Mouse (Mus musculus) hindbrain, embryonic 15.5 days (tissue): Measurements from ENCODE around the gene Rpn1. TPM values are rescaled to one million over a fixed set of nuclear protein-coding genes. Genes with fewer than 3 reads are reported as not detected.

ENCODE experiments used
- ATAC-seq: fragments of 200-750 bp; cut with Nextera tagmentation; 2 replicates; pipeline ENCODE4 v1.8.0; 2017; ENCODE audit warnings: low read depth, moderate number of reproducible peaks, moderate TSS enrichment; ENCODE audit not compliant: low FRiP score
- H3K27ac ChIP-seq: fragments of 300-500 bp; sonication (generic); replicated peaks from 2 replicates; pipeline ENCODE4 v1.5.1; 2015; ENCODE audit warnings: mild to moderate bottlenecking, inconsistent platforms
- H3K27me3 ChIP-seq: fragments of 300-500 bp; sonication (generic); 2 replicates; pipeline ENCODE4 v1.6.1; 2015; ENCODE audit warnings: control low read depth, inconsistent platforms
- H3K36me3 ChIP-seq: fragments of 300-500 bp; sonication (generic); 2 replicates; pipeline ENCODE4 v1.6.1; 2015; ENCODE audit warnings: control low read depth, inconsistent platforms
- H3K4me1 ChIP-seq: fragments of 300-500 bp; sonication (generic); replicated peaks from 2 replicates; pipeline ENCODE4 v1.6.1; 2015; ENCODE audit warnings: control low read depth, inconsistent platforms
- H3K4me2 ChIP-seq: fragments of 300-500 bp; sonication (generic); 2 replicates; pipeline ENCODE4 v1.6.1; 2015; ENCODE audit warnings: moderate library complexity, mild to moderate bottlenecking, inconsistent platforms
- H3K4me3 ChIP-seq: fragments of 300-500 bp; sonication (generic); 2 replicates; pipeline ENCODE4 v1.5.1; 2015; ENCODE audit warnings: mild to moderate bottlenecking, inconsistent platforms
- H3K9ac ChIP-seq: fragments of 300-500 bp; sonication (generic); 2 replicates; pipeline ENCODE4 v1.6.1; 2015; ENCODE audit warnings: inconsistent platforms
- H3K9me3 ChIP-seq: fragments of 300-500 bp; sonication (generic); 2 replicates; pipeline ENCODE4 v1.6.1; 2016; ENCODE audit warnings: control low read depth, inconsistent platforms
- WGBS: fragments of 180-500 bp; shearing (Covaris S2); methylation state at CpG from one replicate; pipeline ENCODE4 v1.1.7; 2015; 5-methylcytosine and 5-hydroxymethylcytosine counted together
- microRNA-seq: library from miRNA; unstranded; fragments of <30 nt; microRNA quantifications from one replicate; pipeline ENCODE4, GENCODE M21; 2016
- polyA plus RNA-seq: library from polyadenylated mRNA; unstranded; fragments of >200 nt; fragmentation: Nextera tagmentation; extraction: Ambion mirVana; gene quantifications from 2 replicates; pipeline ENCODE4 v1.2.1, GENCODE M21; 2015

Rpn1 gene
- polyA plus RNA-seq, 1 experiment from 2014 or later: 305 TPM

GRCm38 (mm10) chr6:88152127-88152705 lies 67.9 kb downstream of the Rpn1 start:
- no peaks in the 10 kb centered on the region for H3K27me3 ChIP-seq
- no peak overlapping the region for H3K9ac ChIP-seq
- no peaks in the 10 kb centered on the region for H3K36me3 ChIP-seq
- H3K9me3 ChIP-seq: no peaks in the 10 kb centered on the region
- no peak overlapping the region for H3K4me2 ChIP-seq
- peaks cover 5% of the 10 kb centered on the region for H3K4me1 ChIP-seq
- ATAC-seq: no peak
- 86% methylated on average over 14 of the region's 14 CpGs for WGBS
- no peak overlapping the region for H3K27ac ChIP-seq
- H3K4me3 ChIP-seq: no peak overlapping the region

- Histone ChIP-seq H3K4me2 (no peak overlapping the region), H3K9ac (no peak overlapping the region), H3K4me1 (no peaks in the 10 kb centered on the region), H3K27me3 (no peaks in the 10 kb centered on the region), H3K27ac (no peak overlapping the region), H3K4me3 (no peak overlapping the region), H3K9me3 (no peaks in the 10 kb centered on the region), H3K36me3 (no peaks in the 10 kb centered on the region)
- WGBS: 72% methylated on average over 6 of the region's 6 CpGs
- no peak for ATAC-seq
These were observed 68.7 kb downstream of the Rpn1 start for GRCm38 (mm10) chr6:88152979-88153378.

Small RNA genes within 50 kb of the gene (microRNA-seq; reads per million reads assigned to microRNA genes)
- not detected for gene Mir6376

Other genes starting within 250 kb of the Rpn1 start
- 3.4 and 3.8 TPM in 2 replicates for gene Gm45140, start 248.7 kb upstream of the Rpn1 start, polyA plus RNA-seq
- 24.2 and 28.4 TPM in 2 replicates for gene Isy1, start 245.7 kb upstream of the Rpn1 start, polyA plus RNA-seq
- gene Cnbp, start 233.4 kb upstream of the Rpn1 start, polyA plus RNA-seq: 516 and 541 TPM in 2 replicates
- gene Copg1, start 196.7 kb upstream of the Rpn1 start, polyA plus RNA-seq: 195 and 200 TPM in 2 replicates
- gene Hmces, start 170.5 kb upstream of the Rpn1 start, polyA plus RNA-seq: 38.5 and 44.0 TPM in 2 replicates
- 46.7 and 51.6 TPM in 2 replicates for gene H1fx, start 102.8 kb upstream of the Rpn1 start, polyA plus RNA-seq
- gene Rab7, start 39.2 kb upstream of the Rpn1 start, polyA plus RNA-seq: 341 and 360 TPM in 2 replicates
- gene Gata2, start 109.4 kb downstream of the Rpn1 start, polyA plus RNA-seq: 18.1 and 20.2 TPM in 2 replicates
- not detected in 2 replicates for gene Dnajb8, start 137.8 kb downstream of the Rpn1 start, polyA plus RNA-seq